Mouse (Mus musculus): ENCODE results near the gene Emcn. TPM values are rescaled to one million over a fixed set of nuclear protein-coding genes. Genes with fewer than 3 reads are reported as not detected.

Emcn gene
- polyA plus RNA-seq, 1 experiment from 2014 or later, result 21.5 TPM

DNA sequence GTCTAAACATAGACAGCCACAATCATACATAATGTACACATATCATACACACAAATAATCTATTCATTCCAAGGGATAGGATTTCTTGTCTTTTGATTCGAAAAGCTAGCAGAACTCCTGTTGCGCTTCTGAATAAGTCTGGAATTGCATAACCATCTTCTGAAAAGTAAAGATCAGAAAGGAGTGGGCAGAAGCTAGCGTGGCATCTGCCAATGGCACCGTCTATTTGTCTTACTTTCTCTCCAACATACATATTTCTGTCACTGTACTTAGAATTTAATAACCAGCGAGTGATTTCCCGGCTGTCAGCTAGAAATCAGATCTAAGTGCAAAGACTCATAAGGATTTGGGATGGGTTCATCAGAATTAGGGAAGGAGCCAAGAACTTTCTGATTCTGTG lies 88.6 kb downstream of the Emcn start:
- H3K4me3 ChIP-seq (ENCODE audit: low read depth, low read length), result no peak overlapping the region
- TF ChIP-seq CTCF (IDR thresholded peaks at IDR 0.05; ENCODE audit: low read depth), result no peak
- no peaks in the 10 kb centered on the region for H3K9me3 ChIP-seq (ENCODE audit: control insufficient read depth)
- H3K4me2 ChIP-seq (replicated peaks; ENCODE audit: low read depth), result no peak overlapping the region
- no peaks in the 10 kb centered on the region for H3K27me3 ChIP-seq (replicated peaks; ENCODE audit: control insufficient read depth, insufficient read depth, low read length)
- no peak overlapping the region for H3K27ac ChIP-seq (ENCODE audit: low read depth, low read length)
- no peaks in the 10 kb centered on the region for H3K36me3 ChIP-seq (ENCODE audit: control insufficient read depth, insufficient read depth)
- H3K9ac ChIP-seq (ENCODE audit: low read depth, low read length), result no peak overlapping the region
- no peaks in the 10 kb centered on the region for H3K4me1 ChIP-seq (replicated peaks; ENCODE audit: control insufficient read depth, insufficient read depth, low read length)
- WGBS, result 92% methylated on average over 6 of the region's 6 CpGs
- no peak for ATAC-seq

- TF ChIP-seq CTCF (IDR thresholded peaks at IDR 0.05; ENCODE audit: low read depth), result no peak
- no peak overlapping the region for H3K4me3 ChIP-seq (ENCODE audit: low read depth, low read length)
- no peak for ATAC-seq
- no peaks in the 10 kb centered on the region for H3K27me3 ChIP-seq (replicated peaks; ENCODE audit: control insufficient read depth, insufficient read depth, low read length)
- no peaks in the 10 kb centered on the region for H3K36me3 ChIP-seq (ENCODE audit: control insufficient read depth, insufficient read depth)
- no peak overlapping the region for H3K27ac ChIP-seq (ENCODE audit: low read depth, low read length)
- H3K4me1 ChIP-seq (replicated peaks; ENCODE audit: control insufficient read depth, insufficient read depth, low read length), result no peaks in the 10 kb centered on the region
- no peak overlapping the region for H3K4me2 ChIP-seq (replicated peaks; ENCODE audit: low read depth)
- no peak overlapping the region for H3K9ac ChIP-seq (ENCODE audit: low read depth, low read length)
- 68% methylated on average over 4 of the region's 4 CpGs for WGBS
- no peaks in the 10 kb centered on the region for H3K9me3 ChIP-seq (ENCODE audit: control insufficient read depth)
Measured at GRCm38 (mm10) chr3:137464902-137465629, 124.2 kb downstream of the Emcn start.

DNA sequence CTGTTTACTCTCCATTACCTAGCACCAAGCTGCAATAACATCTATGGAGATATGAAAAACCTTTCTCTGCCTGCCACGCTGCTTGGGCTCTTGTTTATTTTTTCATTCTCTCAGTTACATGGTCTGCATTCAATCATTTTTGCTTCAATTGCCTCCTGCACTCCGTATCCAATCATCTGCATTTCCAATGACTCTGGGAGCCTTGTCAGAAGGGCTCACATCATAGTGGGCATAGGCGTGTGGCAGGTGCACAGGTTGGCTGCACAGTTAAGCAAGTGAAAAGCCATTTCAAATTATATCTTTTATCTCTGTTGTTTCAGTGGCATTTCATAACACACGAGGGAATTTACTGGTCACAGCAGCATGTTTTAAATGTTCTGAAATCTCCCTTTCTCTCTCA lies 125.1 kb downstream of the Emcn start:
- no peak overlapping the region for H3K4me3 ChIP-seq (ENCODE audit: low read depth, low read length)
- no peaks in the 10 kb centered on the region for H3K36me3 ChIP-seq (ENCODE audit: control insufficient read depth, insufficient read depth)
- H3K27ac ChIP-seq (ENCODE audit: low read depth, low read length), result no peak overlapping the region
- 55% methylated on average over 4 of the region's 4 CpGs for WGBS
- no peaks in the 10 kb centered on the region for H3K9me3 ChIP-seq (ENCODE audit: control insufficient read depth)
- no peak for TF ChIP-seq CTCF (IDR thresholded peaks at IDR 0.05; ENCODE audit: low read depth)
- no peaks in the 10 kb centered on the region for H3K27me3 ChIP-seq (replicated peaks; ENCODE audit: control insufficient read depth, insufficient read depth, low read length)
- ATAC-seq, result no peak
- no peaks in the 10 kb centered on the region for H3K4me1 ChIP-seq (replicated peaks; ENCODE audit: control insufficient read depth, insufficient read depth, low read length)
- no peak overlapping the region for H3K4me2 ChIP-seq (replicated peaks; ENCODE audit: low read depth)
- no peak overlapping the region for H3K9ac ChIP-seq (ENCODE audit: low read depth, low read length)

- Histone ChIP-seq H3K4me3 (ENCODE audit: low read depth, low read length) (no peak overlapping the region), H3K9me3 (ENCODE audit: control insufficient read depth) (no peaks in the 10 kb centered on the region), H3K4me2 (replicated peaks; ENCODE audit: low read depth) (no peak overlapping the region), H3K27ac (ENCODE audit: low read depth, low read length) (no peak overlapping the region), H3K9ac (ENCODE audit: low read depth, low read length) (no peak overlapping the region), H3K4me1 (replicated peaks; ENCODE audit: control insufficient read depth, insufficient read depth, low read length) (no peaks in the 10 kb centered on the region), H3K27me3 (replicated peaks; ENCODE audit: control insufficient read depth, insufficient read depth, low read length) (no peaks in the 10 kb centered on the region), H3K36me3 (ENCODE audit: control insufficient read depth, insufficient read depth) (no peaks in the 10 kb centered on the region)
- ATAC-seq, result no peak
- 84% methylated on average over 4 of the region's 4 CpGs for WGBS
- TF ChIP-seq CTCF (IDR thresholded peaks at IDR 0.05; ENCODE audit: low read depth), result no peak
Measured at GRCm38 (mm10) chr3:137466766-137467165, 125.9 kb downstream of the Emcn start.

GRCm38 (mm10) chr3:137467386-137467785 lies 126.5 kb downstream of the Emcn start:
- H3K4me1 ChIP-seq (replicated peaks; ENCODE audit: control insufficient read depth, insufficient read depth, low read length), result no peaks in the 10 kb centered on the region
- no peak overlapping the region for H3K4me3 ChIP-seq (ENCODE audit: low read depth, low read length)
- no peak overlapping the region for H3K27ac ChIP-seq (ENCODE audit: low read depth, low read length)
- WGBS, result 80% methylated on average over 1 of the region's 1 CpGs
- H3K9me3 ChIP-seq (ENCODE audit: control insufficient read depth), result no peaks in the 10 kb centered on the region
- no peak for ATAC-seq
- H3K9ac ChIP-seq (ENCODE audit: low read depth, low read length), result no peak overlapping the region
- H3K4me2 ChIP-seq (replicated peaks; ENCODE audit: low read depth), result no peak overlapping the region
- no peaks in the 10 kb centered on the region for H3K36me3 ChIP-seq (ENCODE audit: control insufficient read depth, insufficient read depth)
- no peaks in the 10 kb centered on the region for H3K27me3 ChIP-seq (replicated peaks; ENCODE audit: control insufficient read depth, insufficient read depth, low read length)
- TF ChIP-seq CTCF (IDR thresholded peaks at IDR 0.05; ENCODE audit: low read depth), result no peak

DNA sequence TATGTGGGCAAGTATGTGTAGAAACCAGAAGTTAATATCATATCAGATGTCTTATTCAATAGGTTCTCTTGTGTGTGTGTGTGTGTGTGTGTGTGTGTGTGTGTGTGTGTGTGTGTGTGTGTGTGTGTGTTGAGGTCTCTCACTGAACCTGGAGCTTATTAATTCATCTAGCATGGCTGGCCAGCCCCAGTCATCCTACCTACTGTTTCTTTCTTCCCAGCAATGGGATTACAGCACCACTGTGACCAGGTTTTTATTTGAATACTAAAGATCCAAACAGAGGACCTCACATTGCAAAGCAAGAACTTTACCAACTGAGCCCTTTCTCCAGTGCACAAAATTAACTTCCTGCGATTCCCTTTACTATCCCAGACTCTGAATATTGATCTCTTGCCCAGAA lies 131.3 kb downstream of the Emcn start:
- Histone ChIP-seq H3K9me3 (ENCODE audit: control insufficient read depth) (no peaks in the 10 kb centered on the region), H3K4me1 (replicated peaks; ENCODE audit: control insufficient read depth, insufficient read depth, low read length) (no peaks in the 10 kb centered on the region), H3K4me2 (replicated peaks; ENCODE audit: low read depth) (no peak overlapping the region), H3K27me3 (replicated peaks; ENCODE audit: control insufficient read depth, insufficient read depth, low read length) (no peaks in the 10 kb centered on the region), H3K9ac (ENCODE audit: low read depth, low read length) (no peak overlapping the region), H3K36me3 (ENCODE audit: control insufficient read depth, insufficient read depth) (no peaks in the 10 kb centered on the region), H3K4me3 (ENCODE audit: low read depth, low read length) (no peak overlapping the region), H3K27ac (ENCODE audit: low read depth, low read length) (no peak overlapping the region)
- WGBS, result 84% methylated on average over 1 of the region's 1 CpGs
- TF ChIP-seq CTCF (IDR thresholded peaks at IDR 0.05; ENCODE audit: low read depth), result no peak
- no peak for ATAC-seq
